Mouse (Mus musculus): Measurements from ENCODE around the gene Huwe1.

Gene Huwe1

GRCm38 (mm10) chrX:151800701-151801511 lies at the start of gene Huwe1:
Gene Huwe1 (plus strand): TSS chrX:151800807.
- peak; percentile 46 for DNase-seq (ENCODE audit: low read depth, low spot score)

DNA sequence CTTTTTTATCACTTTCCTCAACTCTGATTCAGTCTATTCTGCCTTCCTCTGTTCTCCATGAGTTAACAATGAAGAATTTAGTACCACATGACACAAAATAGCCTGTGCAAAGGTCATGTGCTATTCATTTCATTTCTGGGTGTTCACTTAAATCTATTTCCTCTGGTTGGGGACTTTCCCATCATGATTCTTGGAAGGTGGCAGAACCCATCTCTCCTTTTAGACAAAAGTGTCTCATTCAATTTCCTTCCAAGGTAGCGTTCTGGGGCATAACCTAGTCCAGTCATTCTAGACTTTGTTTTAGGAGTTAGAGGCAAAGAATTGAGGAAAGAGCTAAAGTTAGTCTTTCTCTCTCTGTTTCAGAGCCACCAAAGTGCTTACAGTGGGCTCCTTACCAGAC lies 20.3 kb upstream of the Huwe1 start:
- no peak for DNase-seq (ENCODE audit: low read depth, low spot score)

- DNase-seq (ENCODE audit: low read depth, low spot score): no peak
Observed at GRCm38 (mm10) chrX:151782939-151783338, 17.7 kb upstream of the Huwe1 start.

DNA sequence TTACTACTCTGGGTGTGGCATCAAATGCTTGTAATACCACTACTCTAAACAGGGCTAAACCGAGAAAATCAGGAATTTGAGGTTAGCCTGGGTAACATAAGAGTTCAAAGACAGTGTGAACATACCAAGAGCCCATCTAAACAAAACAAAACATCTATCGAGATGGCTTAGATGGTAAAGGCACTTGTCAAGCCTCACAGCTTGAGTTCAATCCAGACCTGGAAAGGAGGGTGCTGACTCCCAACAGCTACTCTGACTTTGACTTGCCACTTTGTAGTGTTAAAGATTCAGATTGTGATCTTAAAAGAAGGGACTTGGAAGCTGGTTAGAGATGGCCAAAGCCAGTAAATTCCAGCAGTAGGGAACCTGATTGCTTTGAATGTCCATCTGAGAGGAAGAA lies 7.8 kb upstream of the Huwe1 start:
- DNase-seq (ENCODE audit: low read depth, low spot score): no peak

DNA sequence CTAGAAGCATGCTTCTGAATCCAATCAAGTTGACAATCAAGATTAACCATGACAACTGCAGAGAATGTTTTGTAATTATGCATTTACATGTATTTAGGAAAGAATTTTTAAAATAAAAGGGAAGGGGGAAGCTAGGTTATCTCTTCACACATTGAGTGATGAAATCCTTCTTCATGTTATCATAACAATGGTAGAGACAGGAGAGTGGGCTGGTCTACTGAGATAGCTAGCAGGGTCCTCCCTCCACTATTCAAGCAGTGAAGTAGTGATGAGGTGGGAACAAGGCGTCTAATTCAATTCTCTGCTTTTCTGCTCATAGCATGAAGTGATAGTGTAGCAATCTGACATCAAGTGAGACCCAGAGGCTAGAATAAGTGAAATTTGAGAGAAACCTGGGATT lies 2.6 kb upstream of the Huwe1 start:
- DNase-seq (ENCODE audit: low read depth, low spot score): no peak

DNA sequence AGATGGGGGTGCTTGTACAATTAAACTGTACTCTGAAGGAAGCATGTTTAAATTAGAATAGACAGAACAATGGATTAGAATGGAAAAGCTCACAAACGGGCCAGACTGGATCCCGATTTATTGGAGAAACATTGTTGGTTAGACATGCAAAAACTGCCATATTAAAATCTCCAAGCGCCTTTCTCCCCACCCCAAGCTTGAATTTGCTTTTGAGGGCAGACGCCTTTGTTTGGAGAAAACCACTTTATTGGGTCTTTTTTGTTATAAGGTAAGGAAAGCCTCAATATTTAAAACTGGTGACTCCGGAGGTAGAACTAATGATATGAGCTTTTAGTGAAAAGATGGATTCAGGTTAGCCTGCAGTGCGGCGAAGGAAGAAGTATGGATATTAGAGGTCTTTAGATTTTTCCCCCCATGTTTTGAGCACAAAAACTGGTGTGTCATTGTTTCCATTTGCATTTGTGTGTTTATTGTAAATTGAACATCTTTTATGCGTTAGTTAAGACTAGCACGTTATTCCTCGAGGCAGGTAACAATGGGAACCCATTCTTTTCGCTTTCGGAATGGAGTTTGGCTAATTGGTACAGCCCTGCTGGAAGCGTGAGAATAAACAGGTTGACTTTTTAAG lies 1.8 kb downstream of the Huwe1 start:
- DNase-seq (ENCODE audit: low read depth, low spot score): no peak

DNA sequence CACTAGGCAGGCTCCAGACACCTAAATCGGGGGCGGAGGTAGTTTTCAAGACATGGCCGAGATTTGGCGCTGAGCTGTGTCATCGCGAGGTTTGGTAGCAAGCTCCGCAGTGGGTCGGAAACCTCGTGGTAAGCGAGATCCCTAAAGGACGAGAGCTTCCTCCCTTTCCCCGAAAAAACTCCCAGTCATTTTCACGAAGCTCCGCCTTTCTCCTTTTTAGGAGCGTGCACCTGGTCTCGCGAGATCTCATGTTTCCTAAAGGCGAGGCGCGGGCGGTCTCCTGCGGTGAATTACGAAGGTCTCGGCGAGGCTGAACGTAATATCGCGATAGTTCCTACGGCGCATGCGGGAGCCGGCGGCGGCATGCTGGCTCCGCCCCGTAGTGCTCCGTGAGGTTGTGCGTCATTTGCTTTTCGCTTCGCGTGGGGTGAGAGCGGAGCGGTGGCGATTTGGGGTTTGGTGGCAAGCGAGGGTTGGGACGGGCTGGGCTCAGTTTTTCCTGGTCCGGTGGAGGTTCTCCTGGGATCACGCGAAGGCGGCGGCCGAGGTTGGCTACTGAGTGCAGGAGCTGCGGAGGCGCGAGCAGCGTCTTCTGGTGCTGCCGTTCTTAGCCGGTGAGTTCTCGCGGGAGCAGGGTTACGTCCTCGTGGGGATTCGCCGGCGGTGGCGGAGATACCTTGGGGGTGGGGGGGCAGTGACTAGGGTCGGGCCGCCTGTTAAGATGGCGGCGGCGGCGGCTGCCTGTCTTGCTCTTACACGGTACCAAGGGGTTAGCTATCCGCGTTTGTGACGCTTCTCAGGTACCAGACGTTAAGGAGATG lies 2.6 kb downstream of the Huwe1 start:
- peak; percentile 96 for DNase-seq (ENCODE audit: low read depth, low spot score)

- DNase-seq (ENCODE audit: low read depth, low spot score): no peak
Observed at GRCm38 (mm10) chrX:151803777-151804101, 3.1 kb downstream of the Huwe1 start.

DNA sequence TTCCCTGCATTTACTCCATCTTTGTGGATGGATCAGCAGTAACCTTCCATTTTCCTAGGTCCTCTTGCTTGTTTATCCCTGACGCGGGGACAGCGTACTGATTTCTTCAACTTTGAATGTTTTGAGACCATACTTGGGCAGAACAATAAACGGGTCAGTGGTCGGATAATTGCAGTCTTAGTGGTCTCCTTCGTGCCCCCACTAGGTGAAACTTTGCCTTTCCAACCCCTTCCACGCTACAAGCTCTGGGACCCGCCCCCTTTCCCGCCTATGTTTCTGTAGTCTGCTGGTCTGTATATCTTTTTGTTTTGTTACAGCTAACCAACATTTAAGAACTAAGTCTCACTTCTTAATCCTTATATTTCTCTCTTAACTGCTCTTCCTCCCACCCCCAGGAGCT lies 3.8 kb downstream of the Huwe1 start:
- DNase-seq (ENCODE audit: low read depth, low spot score): no peak

DNA sequence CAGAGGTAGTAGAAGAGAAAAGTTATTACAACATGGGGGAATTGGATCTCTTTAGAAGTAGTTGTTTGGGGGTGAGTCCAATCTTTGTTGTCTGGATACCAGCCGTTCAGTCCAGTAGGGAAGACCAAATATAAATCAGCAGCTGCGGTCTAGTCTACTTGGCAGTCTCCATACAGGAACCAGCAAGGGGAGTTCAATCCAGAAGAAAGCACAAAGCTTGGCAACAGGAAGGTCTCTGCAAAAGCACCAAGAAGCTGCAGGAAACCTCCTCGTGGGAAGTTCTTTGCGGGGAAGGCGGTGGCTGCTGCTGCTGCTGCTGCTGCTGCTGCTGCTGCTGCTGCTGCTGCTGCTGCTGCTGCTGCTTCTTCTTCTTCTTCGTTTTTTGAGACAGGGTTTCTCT lies 10.9 kb downstream of the Huwe1 start:
- no peak for DNase-seq (ENCODE audit: low read depth, low spot score)

GRCm38 (mm10) chrX:151813656-151814055 lies 13.0 kb downstream of the Huwe1 start:
- DNase-seq (ENCODE audit: low read depth, low spot score): no peak

DNA sequence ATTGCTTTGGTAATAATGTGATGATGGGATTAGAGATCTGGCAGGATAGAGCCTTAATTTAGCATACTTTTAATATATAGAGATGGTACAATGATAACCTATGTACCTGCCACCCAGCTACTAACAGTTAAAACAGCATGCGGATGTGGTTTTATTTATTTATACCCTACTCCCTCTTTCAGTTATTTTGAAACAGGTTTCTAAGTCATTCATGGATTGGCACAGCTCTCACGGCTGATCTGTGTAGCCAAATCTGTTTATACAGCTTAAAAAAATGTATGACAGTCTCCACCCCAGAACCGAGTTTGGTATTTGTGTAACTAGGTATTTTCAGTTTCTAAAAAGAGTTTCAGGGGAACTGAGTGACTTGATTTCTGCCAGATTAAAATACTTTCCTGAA lies 17.1 kb downstream of the Huwe1 start:
- DNase-seq (ENCODE audit: low read depth, low spot score): no peak

DNA sequence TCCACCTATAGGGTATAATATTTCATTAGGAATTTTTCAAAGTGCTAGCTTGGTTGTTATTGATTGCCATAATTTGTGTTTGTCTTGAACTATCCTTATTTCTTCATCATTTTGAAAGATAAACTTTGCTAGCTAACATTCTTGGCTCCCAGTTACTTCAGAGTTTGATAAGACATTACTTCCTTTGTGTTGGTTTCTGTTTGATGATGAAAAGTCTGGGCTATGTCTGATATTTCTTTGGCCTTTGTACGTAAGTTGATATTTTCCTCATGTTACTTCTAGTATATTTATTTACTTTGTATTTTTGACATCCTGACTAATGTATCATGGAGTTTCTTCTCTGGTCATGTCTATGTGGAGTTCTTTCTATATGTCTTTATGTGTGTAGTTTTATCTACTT lies 28.4 kb downstream of the Huwe1 start:
- DNase-seq (ENCODE audit: low read depth, low spot score): no peak

DNA sequence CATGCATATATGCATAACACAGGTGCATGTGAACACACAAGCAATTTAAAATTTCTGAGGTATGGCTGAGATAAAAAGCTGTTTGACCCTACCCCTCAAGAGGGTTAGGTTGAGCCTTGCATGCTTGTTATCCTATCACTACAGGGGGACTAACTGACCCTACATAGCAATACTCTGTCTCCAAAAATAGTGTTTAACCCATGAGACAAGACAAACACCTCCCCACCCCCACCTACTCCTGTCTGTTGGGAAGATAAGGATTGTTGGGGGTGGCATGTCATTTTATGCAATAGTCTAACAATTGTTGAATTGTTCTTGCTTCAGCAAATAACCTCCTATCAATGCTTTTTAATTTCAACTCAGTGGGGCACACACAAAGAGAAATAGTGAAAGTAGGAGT lies 30.7 kb downstream of the Huwe1 start:
- no peak for DNase-seq (ENCODE audit: low read depth, low spot score)

- DNase-seq (ENCODE audit: low read depth, low spot score): no peak
Observed at GRCm38 (mm10) chrX:151832982-151833381, 32.4 kb downstream of the Huwe1 start.

DNA sequence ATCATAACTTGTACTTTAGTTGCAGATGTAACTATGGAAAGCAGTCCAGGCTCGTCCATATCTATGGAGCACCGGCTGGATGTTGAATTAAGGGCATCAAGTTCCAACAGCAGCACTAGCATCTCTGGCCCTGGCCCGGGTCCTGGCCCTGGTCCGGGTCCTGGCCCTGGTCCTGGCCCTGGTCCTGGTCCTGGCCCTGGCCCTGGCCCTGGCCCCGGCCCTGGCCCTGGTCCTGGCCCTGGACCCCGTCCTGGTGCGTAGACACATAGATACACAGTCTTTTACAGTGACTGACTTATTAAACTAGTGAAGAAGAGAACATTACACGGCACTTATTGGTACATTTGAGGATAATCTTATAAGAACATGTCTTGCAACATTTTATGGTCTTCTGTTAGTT lies 58.8 kb downstream of the Huwe1 start:
- DNase-seq (ENCODE audit: low read depth, low spot score): no peak

DNA sequence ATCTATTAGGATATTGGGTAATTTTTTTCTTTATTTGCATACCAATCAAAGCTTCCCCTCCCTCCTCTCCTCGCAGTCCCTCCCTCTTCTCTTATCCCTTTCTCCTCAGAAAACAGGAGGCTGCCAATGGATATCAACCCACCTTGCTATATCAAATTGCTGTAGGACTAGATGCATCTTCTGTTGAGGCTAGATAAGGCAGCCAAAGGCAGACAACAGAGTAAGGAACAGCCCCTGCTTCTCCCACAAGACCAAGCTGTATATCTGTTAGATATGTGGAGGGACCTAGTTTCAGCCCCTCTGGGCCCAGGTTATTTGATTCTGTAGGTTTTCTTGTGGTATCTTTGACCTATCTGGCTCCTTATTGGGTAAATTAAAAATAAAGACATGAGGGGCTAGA lies 110.1 kb downstream of the Huwe1 start:
- no peak for DNase-seq (ENCODE audit: low read depth, low spot score)

- DNase-seq (ENCODE audit: low read depth, low spot score): no peak
Observed at GRCm38 (mm10) chrX:151912267-151912666, 111.7 kb downstream of the Huwe1 start.

DNA sequence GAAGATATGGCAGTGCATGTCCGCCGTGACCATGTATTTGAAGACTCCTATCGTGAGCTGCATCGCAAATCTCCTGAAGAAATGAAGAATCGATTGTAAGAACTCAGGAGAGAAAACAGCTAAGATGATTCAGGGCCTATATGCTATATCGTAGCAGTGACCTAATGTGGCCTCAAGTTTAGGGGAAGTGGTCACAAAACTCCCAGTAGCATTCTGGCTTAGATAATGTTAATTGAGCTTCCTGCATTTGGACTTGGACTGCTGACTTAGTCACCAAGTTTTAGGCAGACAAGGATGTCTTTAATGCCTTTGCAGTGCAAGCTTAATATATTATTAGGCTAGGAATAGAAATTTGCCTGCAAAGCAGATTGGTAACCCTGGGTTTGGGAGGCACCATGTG lies 128.8 kb downstream of the Huwe1 start:
- DNase-seq (ENCODE audit: low read depth, low spot score): no peak

GRCm38 (mm10) chrX:151938852-151939251 lies 138.2 kb downstream of the Huwe1 start:
- no peak for DNase-seq (ENCODE audit: low read depth, low spot score)

DNA sequence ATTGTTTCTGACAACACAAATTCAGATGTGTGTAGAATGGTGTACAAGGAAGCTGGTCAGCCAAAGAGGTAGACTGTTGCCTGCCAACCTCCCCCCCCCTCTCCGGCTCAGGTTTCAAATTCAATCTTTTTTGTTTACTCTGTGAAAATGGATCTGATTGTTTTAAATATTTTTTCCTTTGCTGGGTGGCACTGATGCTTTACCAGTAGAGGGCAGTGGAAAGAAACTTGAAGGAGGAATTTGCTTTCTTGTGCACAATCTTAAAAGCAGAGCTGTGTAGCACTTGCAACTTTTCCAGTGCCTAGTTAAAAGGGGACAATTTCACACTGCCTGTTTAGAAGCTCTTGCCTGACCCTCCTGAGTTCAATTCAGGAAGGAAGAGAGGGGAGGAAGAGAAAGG lies 146.4 kb downstream of the Huwe1 start:
- no peak for DNase-seq (ENCODE audit: low read depth, low spot score)

GRCm38 (mm10) chrX:151947781-151948180 lies 147.2 kb downstream of the Huwe1 start:
- DNase-seq (ENCODE audit: low read depth, low spot score): peak; percentile 12

DNA sequence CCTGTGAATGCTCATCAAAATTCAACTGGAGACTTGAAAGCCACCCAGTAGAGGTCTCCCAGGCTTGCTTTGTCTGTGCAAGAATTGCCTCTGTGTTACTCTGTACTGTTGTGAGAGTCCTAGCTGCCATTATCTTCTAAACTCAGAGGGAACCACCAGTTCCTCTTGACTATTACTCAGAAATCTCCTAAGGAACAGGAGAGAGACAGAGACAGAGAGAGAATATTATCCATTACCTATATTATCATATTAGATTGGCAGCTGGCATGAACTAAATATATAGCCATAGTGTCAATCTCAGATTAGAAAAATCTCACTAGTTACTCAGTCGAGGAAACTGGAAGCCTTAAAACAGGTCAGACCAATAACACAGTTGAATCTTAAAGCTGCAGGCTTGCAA lies 149.6 kb downstream of the Huwe1 start:
- DNase-seq (ENCODE audit: low read depth, low spot score): no peak
